ENCODE assay signal across 18 mouse cellular contexts in genomic region chr14:117041017-117041416, GRCm38 (mm10).
DNase-seq lines count a peak whose midpoint lies in the region; ATAC-seq lines count a peak whose summit lies in the region.
"Had no signal": no experiment of that assay in that cellular context is flagged by ENCODE, and none has a peak within 500 bp of the region (broad histone marks: within the 10 kb centered on the region; RNA-seq: fewer than 3 reads in every experiment).

No protein-coding gene starts in this region.

- H3K4me1 ChIP-seq in midbrain, embryonic 13.5 days (replicated peaks): no peaks in the 10 kb centered on the region
- no peaks in the 10 kb centered on the region for H3K4me1 ChIP-seq in midbrain, embryonic 16.5 days (ENCODE audit: control insufficient read depth, insufficient read depth, low read length)
- no peaks in the 10 kb centered on the region for H3K4me1 ChIP-seq in midbrain, embryonic 14.5 days (ENCODE audit: control insufficient read depth, insufficient read depth, low read length)
- H3K4me1 ChIP-seq: embryonic facial prominence, embryonic 13.5 days; heart, embryonic 10.5 days had no signal

- H3K4me2 ChIP-seq in midbrain, embryonic 13.5 days (replicated peaks): no peak overlapping the region
- no peak overlapping the region for H3K4me2 ChIP-seq in midbrain, embryonic 16.5 days (ENCODE audit: low read length)
- no peak overlapping the region for H3K4me2 ChIP-seq in midbrain, embryonic 14.5 days (ENCODE audit: low read length)
- H3K4me2 ChIP-seq: embryonic facial prominence, embryonic 13.5 days; hindbrain, embryonic 14.5 days had no signal

- no peaks in the 10 kb centered on the region for H3K36me3 ChIP-seq in midbrain, embryonic 13.5 days
- no peaks in the 10 kb centered on the region for H3K36me3 ChIP-seq in midbrain, embryonic 16.5 days (ENCODE audit: control insufficient read depth, insufficient read depth, low read length)
- no peaks in the 10 kb centered on the region for H3K36me3 ChIP-seq in midbrain, embryonic 14.5 days (ENCODE audit: control insufficient read depth, insufficient read depth, low read length)
- H3K36me3 ChIP-seq: embryonic facial prominence, embryonic 13.5 days; heart, embryonic 10.5 days had no signal

- 0 out of 2 replicates have a peak, but pooled peaks have one; percentile 43 for ATAC-seq in midbrain, embryonic 13.5 days
- ATAC-seq in midbrain, embryonic 16.5 days: no peak
- ATAC-seq in midbrain, embryonic 14.5 days (ENCODE audit: low FRiP score, low TSS enrichment): no peak

- no peak overlapping the region for H3K9ac ChIP-seq in midbrain, embryonic 13.5 days (replicated peaks)
- H3K9ac ChIP-seq in midbrain, embryonic 16.5 days (ENCODE audit: low read depth, low read length): no peak overlapping the region
- H3K9ac ChIP-seq in midbrain, embryonic 14.5 days (replicated peaks; ENCODE audit: low read length): no peak overlapping the region
- H3K9ac ChIP-seq: embryonic facial prominence, embryonic 13.5 days; hindbrain, embryonic 14.5 days had no signal

- peak; percentile 4 to 13 for DNase-seq in layer of hippocampus, adult 8-10 months (ENCODE audit: low spot score in 2 of 2)
- no peak for DNase-seq in layer of hippocampus, adult 9-10 months (ENCODE audit: low spot score)
- peak; percentile 20 for DNase-seq in midbrain, embryonic 14.5 days
- peak; percentile 11 for DNase-seq in telencephalon, adult 2 months (ENCODE audit: low read depth, low spot score)
- DNase-seq in yolk sac, embryonic 10.5 days (ENCODE audit: low spot score): no peak
- DNase-seq: adrenal gland, postnatal 36 days; cerebellum, adult 9-11 months; heart, postnatal 10 days; kidney, adult 11 months; kidney, postnatal 10 days; liver; lung, adult 18-20 months; thymus, adult 18-20 months had no signal

- no peaks in the 10 kb centered on the region for H3K27me3 ChIP-seq in midbrain, embryonic 13.5 days
- H3K27me3 ChIP-seq in midbrain, embryonic 16.5 days (ENCODE audit: control insufficient read depth, insufficient read depth, low read depth, low read length): no peaks in the 10 kb centered on the region
- H3K27me3 ChIP-seq in midbrain, embryonic 14.5 days (ENCODE audit: control insufficient read depth, insufficient read depth, low read length): no peaks in the 10 kb centered on the region
- H3K27me3 ChIP-seq: embryonic facial prominence, embryonic 13.5 days had no signal

- H3K9me3 ChIP-seq in midbrain, embryonic 13.5 days: no peaks in the 10 kb centered on the region
- H3K9me3 ChIP-seq in midbrain, embryonic 16.5 days (replicated peaks; ENCODE audit: control insufficient read depth, low read length, poor library complexity, severe bottlenecking): no peaks in the 10 kb centered on the region
- H3K9me3 ChIP-seq in midbrain, embryonic 14.5 days (ENCODE audit: control insufficient read depth, low read length): no peaks in the 10 kb centered on the region
- H3K9me3 ChIP-seq: embryonic facial prominence, embryonic 13.5 days; heart, embryonic 10.5 days had no signal

- WGBS in midbrain, embryonic 13.5 days: 50% methylated on average over 5 of the region's 5 CpGs
- WGBS in midbrain, embryonic 16.5 days: 44% methylated on average over 5 of the region's 5 CpGs
- WGBS in midbrain, embryonic 14.5 days: 39% methylated on average over 5 of the region's 5 CpGs

- no peak overlapping the region for H3K27ac ChIP-seq in midbrain, embryonic 13.5 days
- H3K27ac ChIP-seq in midbrain, embryonic 16.5 days (ENCODE audit: low read length): no peak overlapping the region
- no peak overlapping the region for H3K27ac ChIP-seq in midbrain, embryonic 14.5 days (replicated peaks; ENCODE audit: low read depth, low read length)
- H3K27ac ChIP-seq: embryonic facial prominence, embryonic 13.5 days; heart, embryonic 10.5 days; hindbrain, embryonic 14.5 days had no signal

- no peak overlapping the region for H3K4me3 ChIP-seq in midbrain, embryonic 13.5 days (replicated peaks)
- no peak overlapping the region for H3K4me3 ChIP-seq in midbrain, embryonic 16.5 days (ENCODE audit: low read depth, low read length)
- no peak overlapping the region for H3K4me3 ChIP-seq in midbrain, embryonic 14.5 days (replicated peaks; ENCODE audit: low read depth, low read length)
- H3K4me3 ChIP-seq: embryonic facial prominence, embryonic 13.5 days; heart, embryonic 10.5 days had no signal

Comparison
In these comparisons a context has a peak if more than half of its experiments do, and no peak if none do; other contexts are left out.
1. DNase-seq: peak in layer of hippocampus, adult 8-10 months (2 of 2), midbrain, embryonic 14.5 days (single experiment) and telencephalon, adult 2 months (single experiment); none in layer of hippocampus, adult 9-10 months (single experiment) and yolk sac, embryonic 10.5 days (single experiment).